Mouse (Mus musculus) gastrocnemius, postnatal 14 days (tissue): ENCODE data around the gene Gm28360. TPM values are rescaled to one million over a fixed set of nuclear protein-coding genes. Genes with fewer than 3 reads are reported as not detected.
"Not testable (repeated sequence)": the region's sequence is repeated elsewhere in the genome, so short reads cannot be mapped to it uniquely, and the experiment has no call there.

Experiments
- DNase-seq: peaks from one replicate; pipeline ENCODE4 v3.0.0; 2021; ENCODE audit warnings: mixed read lengths
- intact Hi-C: fragments of 180-260 bp; cut with DNase I; formaldehyde crosslinking; loops from one replicate; pipeline ENCODE4 v1.15.1; 2025; ENCODE audit warnings: low total_unique reads
- long read RNA-seq, 2 experiments: library from polyadenylated mRNA; stranded (forward); transcript quantifications; one replicate each; pipeline ENCODE4 v2.0.0; 2021
- total RNA-seq, 2 experiments: library from RNA; stranded (reverse); gene quantifications; 2 replicates each; pipeline ENCODE4 v1.2.3; 2021

Gm28360 gene
- not detected for total RNA-seq
- long read RNA-seq, experiment 1, result 0 reads
- long read RNA-seq, experiment 2, result 0 reads

DNA sequence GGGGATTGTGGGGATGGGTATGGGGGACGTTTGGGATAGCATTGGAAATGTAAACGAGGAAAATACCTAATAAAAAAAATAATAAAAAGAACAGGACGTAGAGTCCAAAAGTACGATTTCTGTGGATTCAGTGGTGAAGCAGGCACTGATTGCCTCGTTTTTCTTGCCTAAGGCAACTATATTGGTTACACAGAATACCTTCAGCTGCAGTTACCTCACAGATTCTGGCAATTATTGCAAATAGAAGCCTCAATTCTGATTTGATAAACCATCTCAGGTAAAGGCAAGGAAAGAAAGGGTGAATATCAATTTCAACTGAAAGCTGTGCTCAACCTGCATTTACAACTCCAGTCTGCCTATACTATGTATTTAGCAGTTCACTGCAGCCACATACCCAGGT is at the start of gene Gm28360:
TSS of gene Gm28360 (plus strand) at position 301 of the 400 bp plus-strand sequence.
- intact Hi-C loops, DNase-seq: not testable (repeated sequence)

- intact Hi-C loops, DNase-seq: not testable (repeated sequence)
Measured at GRCm38 (mm10) chr1:117780833-117781232, 49.0 kb upstream of the Gm28360 start, which contains the start of gene B020011L13Rik. TSS of gene B020011L13Rik (plus strand) at chr1:117781133.

- intact Hi-C loops, DNase-seq: not testable (repeated sequence)
Measured at GRCm38 (mm10) chr1:117816271-117816670, 13.6 kb upstream of the Gm28360 start.

- intact Hi-C loops, DNase-seq: not testable (repeated sequence)
Measured at GRCm38 (mm10) chr1:117851718-117852117, 21.8 kb downstream of the Gm28360 start.

Other genes starting within 250 kb of the Gm28360 start
- not detected for gene Gm28363, start 132.9 kb upstream of the Gm28360 start, total RNA-seq
- gene B020011L13Rik, start 48.9 kb upstream of the Gm28360 start, total RNA-seq, result not detected
- gene Gm28168, start 97.9 kb downstream of the Gm28360 start, total RNA-seq, result not detected
- not detected for gene Gm7145, start 135.9 kb downstream of the Gm28360 start, total RNA-seq